In genomic region chr8:96159899-96160298, GRCm38 (mm10) we compare ENCODE assay signal across 18 mouse cellular contexts.
A peak's percentile ranks its signal among the peaks of the same experiment; 100 is the strongest.
DNase-seq lines count a peak whose midpoint lies in the region; ATAC-seq lines count a peak whose summit lies in the region.
"Had no signal": no experiment of that assay in that cellular context is flagged by ENCODE, and none has a peak within 500 bp of the region (broad histone marks: within the 10 kb centered on the region; RNA-seq: fewer than 3 reads in every experiment).

No protein-coding gene starts in this region.

- no peak overlapping the region for H3K4me2 ChIP-seq in embryonic facial prominence, embryonic 14.5 days (ENCODE audit: low read depth, low read length)
- no peak overlapping the region for H3K4me2 ChIP-seq in hindbrain, embryonic 14.5 days (replicated peaks)
- no peak overlapping the region for H3K4me2 ChIP-seq in hindbrain, embryonic 13.5 days
- H3K4me2 ChIP-seq in neural tube, embryonic 15.5 days: no peak overlapping the region
- no peak overlapping the region for H3K4me2 ChIP-seq in midbrain, embryonic 14.5 days (ENCODE audit: low read length)
- H3K4me2 ChIP-seq: embryonic facial prominence, embryonic 13.5 days; hindbrain, embryonic 15.5 days; liver, embryonic 11.5 days; lung, embryonic 15.5 days; stomach, embryonic 15.5 days had no signal

- H3K4me3 ChIP-seq in embryonic facial prominence, embryonic 14.5 days (ENCODE audit: low read depth, low read length): no peak overlapping the region
- H3K4me3 ChIP-seq in embryonic facial prominence, embryonic 10.5 days: no peak overlapping the region
- no peak overlapping the region for H3K4me3 ChIP-seq in hindbrain, embryonic 14.5 days (replicated peaks; ENCODE audit: low read length)
- no peak overlapping the region for H3K4me3 ChIP-seq in hindbrain, embryonic 13.5 days
- no peak overlapping the region for H3K4me3 ChIP-seq in neural tube, embryonic 15.5 days (replicated peaks)
- no peak overlapping the region for H3K4me3 ChIP-seq in midbrain, embryonic 14.5 days (replicated peaks; ENCODE audit: low read depth, low read length)
- H3K4me3 ChIP-seq: embryonic facial prominence, embryonic 13.5 days; hindbrain, embryonic 15.5 days; lung, embryonic 15.5 days; stomach, embryonic 15.5 days had no signal

- no peak overlapping the region for H3K27ac ChIP-seq in embryonic facial prominence, embryonic 14.5 days (replicated peaks; ENCODE audit: low read depth, low read length)
- H3K27ac ChIP-seq in embryonic facial prominence, embryonic 10.5 days (replicated peaks): no peak overlapping the region
- 0 out of 2 replicates have a peak overlapping the region, but pooled peaks have one; percentile 20 for H3K27ac ChIP-seq in hindbrain, embryonic 14.5 days
- no peak overlapping the region for H3K27ac ChIP-seq in hindbrain, embryonic 13.5 days
- H3K27ac ChIP-seq in neural tube, embryonic 15.5 days (replicated peaks): no peak overlapping the region
- H3K27ac ChIP-seq in midbrain, embryonic 14.5 days (replicated peaks; ENCODE audit: low read depth, low read length): no peak overlapping the region
- H3K27ac ChIP-seq: embryonic facial prominence, embryonic 13.5 days; hindbrain, embryonic 15.5 days; lung, embryonic 15.5 days; stomach, embryonic 15.5 days had no signal

- H3K27me3 ChIP-seq in embryonic facial prominence, embryonic 14.5 days (replicated peaks; ENCODE audit: control insufficient read depth, insufficient read depth, low read length): no peaks in the 10 kb centered on the region
- no peaks in the 10 kb centered on the region for H3K27me3 ChIP-seq in embryonic facial prominence, embryonic 10.5 days (replicated peaks; ENCODE audit: low read depth, poor library complexity, severe bottlenecking)
- H3K27me3 ChIP-seq in hindbrain, embryonic 14.5 days (ENCODE audit: control insufficient read depth, insufficient read depth, low read length): no peaks in the 10 kb centered on the region
- H3K27me3 ChIP-seq in hindbrain, embryonic 13.5 days: no peaks in the 10 kb centered on the region
- H3K27me3 ChIP-seq in neural tube, embryonic 15.5 days (replicated peaks): no peaks in the 10 kb centered on the region
- H3K27me3 ChIP-seq in midbrain, embryonic 14.5 days (ENCODE audit: control insufficient read depth, insufficient read depth, low read length): no peaks in the 10 kb centered on the region
- H3K27me3 ChIP-seq: embryonic facial prominence, embryonic 13.5 days; hindbrain, embryonic 15.5 days; lung, embryonic 15.5 days; stomach, embryonic 15.5 days had no signal

- ATAC-seq in embryonic facial prominence, embryonic 14.5 days (ENCODE audit: low read depth): no peak
- ATAC-seq in hindbrain, embryonic 14.5 days (ENCODE audit: low FRiP score): no peak
- ATAC-seq in hindbrain, embryonic 13.5 days (ENCODE audit: low FRiP score): no peak
- ATAC-seq in neural tube, embryonic 15.5 days (ENCODE audit: low FRiP score): no peak
- ATAC-seq in midbrain, embryonic 14.5 days (ENCODE audit: low FRiP score, low TSS enrichment): no peak

- H3K9me3 ChIP-seq in embryonic facial prominence, embryonic 14.5 days (ENCODE audit: control insufficient read depth, low read length): no peaks in the 10 kb centered on the region
- H3K9me3 ChIP-seq in embryonic facial prominence, embryonic 10.5 days: no peaks in the 10 kb centered on the region
- no peaks in the 10 kb centered on the region for H3K9me3 ChIP-seq in hindbrain, embryonic 14.5 days (ENCODE audit: control insufficient read depth, low read length)
- no peaks in the 10 kb centered on the region for H3K9me3 ChIP-seq in hindbrain, embryonic 13.5 days
- no peaks in the 10 kb centered on the region for H3K9me3 ChIP-seq in neural tube, embryonic 15.5 days (replicated peaks)
- no peaks in the 10 kb centered on the region for H3K9me3 ChIP-seq in midbrain, embryonic 14.5 days (ENCODE audit: control insufficient read depth, low read length)
- H3K9me3 ChIP-seq: embryonic facial prominence, embryonic 13.5 days; hindbrain, embryonic 15.5 days; lung, embryonic 15.5 days; stomach, embryonic 15.5 days had no signal

- H3K4me1 ChIP-seq in embryonic facial prominence, embryonic 14.5 days (ENCODE audit: control insufficient read depth, insufficient read depth, low read length): no peaks in the 10 kb centered on the region
- no peaks in the 10 kb centered on the region for H3K4me1 ChIP-seq in embryonic facial prominence, embryonic 10.5 days
- H3K4me1 ChIP-seq in hindbrain, embryonic 14.5 days (replicated peaks; ENCODE audit: control insufficient read depth, insufficient read depth, low read length): no peaks in the 10 kb centered on the region
- H3K4me1 ChIP-seq in hindbrain, embryonic 13.5 days (replicated peaks): no peaks in the 10 kb centered on the region
- H3K4me1 ChIP-seq in neural tube, embryonic 15.5 days: no peaks in the 10 kb centered on the region
- H3K4me1 ChIP-seq in midbrain, embryonic 14.5 days (ENCODE audit: control insufficient read depth, insufficient read depth, low read length): no peaks in the 10 kb centered on the region
- H3K4me1 ChIP-seq: embryonic facial prominence, embryonic 13.5 days; lung, embryonic 15.5 days; stomach, embryonic 15.5 days had no signal

- no peaks in the 10 kb centered on the region for H3K36me3 ChIP-seq in embryonic facial prominence, embryonic 14.5 days (ENCODE audit: control insufficient read depth, insufficient read depth, low read length)
- no peaks in the 10 kb centered on the region for H3K36me3 ChIP-seq in embryonic facial prominence, embryonic 10.5 days (replicated peaks)
- H3K36me3 ChIP-seq in hindbrain, embryonic 14.5 days (replicated peaks; ENCODE audit: control insufficient read depth, insufficient read depth): no peaks in the 10 kb centered on the region
- no peaks in the 10 kb centered on the region for H3K36me3 ChIP-seq in hindbrain, embryonic 13.5 days
- H3K36me3 ChIP-seq in neural tube, embryonic 15.5 days: no peaks in the 10 kb centered on the region
- no peaks in the 10 kb centered on the region for H3K36me3 ChIP-seq in midbrain, embryonic 14.5 days (ENCODE audit: control insufficient read depth, insufficient read depth, low read length)
- H3K36me3 ChIP-seq: embryonic facial prominence, embryonic 13.5 days; hindbrain, embryonic 15.5 days; lung, embryonic 15.5 days; stomach, embryonic 15.5 days had no signal

- WGBS in embryonic facial prominence, embryonic 14.5 days: 39% methylated on average over 6 of the region's 6 CpGs
- 72% methylated on average over 6 of the region's 6 CpGs for WGBS in embryonic facial prominence, embryonic 10.5 days
- 30% methylated on average over 6 of the region's 6 CpGs for WGBS in hindbrain, embryonic 14.5 days
- WGBS in hindbrain, embryonic 13.5 days: 49% methylated on average over 6 of the region's 6 CpGs
- WGBS in neural tube, embryonic 15.5 days: 39% methylated on average over 6 of the region's 6 CpGs
- 68% methylated on average over 6 of the region's 6 CpGs for WGBS in midbrain, embryonic 14.5 days

- peak; percentile 58 for DNase-seq in embryonic facial prominence, embryonic 14.5 days (ENCODE audit: low spot score)
- DNase-seq in embryonic facial prominence, embryonic 10.5 days (ENCODE audit: low spot score): no peak
- DNase-seq in hindbrain, embryonic 14.5 days (ENCODE audit: low spot score): no peak
- peak; percentile 17 for DNase-seq in neural tube, embryonic 10.5 days (ENCODE audit: extremely low spot score, low spot score)
- no peak for DNase-seq in urinary bladder, postnatal 14 days (ENCODE audit: low spot score)
- DNase-seq in midbrain, embryonic 14.5 days: no peak
- DNase-seq: adrenal gland, postnatal 36 days; cerebellum, postnatal 10 days; gastrocnemius, postnatal 14 days; kidney, adult 11 months; right cerebral cortex, adult 18-20 months had no signal

- H3K9ac ChIP-seq in embryonic facial prominence, embryonic 14.5 days (ENCODE audit: low read depth, low read length): no peak overlapping the region
- peak overlapping the region; percentile 24; the same call in 1 of the 2 replicates for H3K9ac ChIP-seq in hindbrain, embryonic 14.5 days
- H3K9ac ChIP-seq in hindbrain, embryonic 13.5 days: no peak overlapping the region
- no peak overlapping the region for H3K9ac ChIP-seq in neural tube, embryonic 15.5 days (replicated peaks)
- H3K9ac ChIP-seq in midbrain, embryonic 14.5 days (replicated peaks; ENCODE audit: low read length): no peak overlapping the region
- H3K9ac ChIP-seq: embryonic facial prominence, embryonic 13.5 days; hindbrain, embryonic 15.5 days; lung, embryonic 15.5 days; stomach, embryonic 15.5 days had no signal

Comparison
In these comparisons a context has a peak if more than half of its experiments do, and no peak if none do; other contexts are left out.
1. DNase-seq: peak in embryonic facial prominence, embryonic 14.5 days (single experiment) and neural tube, embryonic 10.5 days (single experiment); none in embryonic facial prominence, embryonic 10.5 days (single experiment), hindbrain, embryonic 14.5 days (single experiment), urinary bladder, postnatal 14 days (single experiment) and midbrain, embryonic 14.5 days (single experiment).